Mouse (Mus musculus) lung, postnatal 0 days (tissue): ENCODE measurements around the gene Efna2. TPM values are rescaled to one million over a fixed set of nuclear protein-coding genes. Genes with fewer than 3 reads are reported as not detected.

Source experiments
- ATAC-seq: fragments of 200-750 bp; cut with Nextera tagmentation; 2 replicates; pipeline ENCODE4 v1.8.0; 2017; ENCODE audit warnings: moderate library complexity
- DNase-seq: peaks from one replicate; pipeline ENCODE4 v3.0.0-alpha.2; 2016; ENCODE audit warnings: low spot score
- H3K27ac ChIP-seq: fragments of 300-500 bp; sonication (generic); 2 replicates; pipeline ENCODE4 v1.5.1; 2014; ENCODE audit warnings: antibody characterized with exemption, mild to moderate bottlenecking, low read length, mixed read lengths
- H3K27me3 ChIP-seq: fragments of 300-500 bp; sonication (generic); replicated peaks from 2 replicates; pipeline ENCODE4 v1.6.1; 2014; ENCODE audit warnings: low read length, mixed read lengths; ENCODE audit not compliant: insufficient read depth
- H3K36me3 ChIP-seq: fragments of 300-500 bp; sonication (generic); 2 replicates; pipeline ENCODE4 v1.6.1; 2014; ENCODE audit warnings: low read length, mixed read lengths; ENCODE audit not compliant: insufficient read depth
- H3K4me1 ChIP-seq: fragments of 300-500 bp; sonication (generic); 2 replicates; pipeline ENCODE4 v1.6.1; 2014; ENCODE audit warnings: antibody characterized with exemption, low read depth, low read length, mixed read lengths; ENCODE audit not compliant: insufficient read depth
- H3K4me2 ChIP-seq: fragments of 300-500 bp; sonication (generic); replicated peaks from 2 replicates; pipeline ENCODE4 v1.6.1; 2014; ENCODE audit warnings: low read depth, mild to moderate bottlenecking, low read length, moderate library complexity, mixed read lengths
- H3K4me3 ChIP-seq: fragments of 300-500 bp; sonication (generic); 2 replicates; pipeline ENCODE4 v1.5.1; 2014; ENCODE audit warnings: low read depth, low read length
- H3K9ac ChIP-seq: fragments of 300-500 bp; sonication (generic); replicated peaks from 2 replicates; pipeline ENCODE4 v1.6.1; 2014; ENCODE audit warnings: low read depth, mild to moderate bottlenecking
- H3K9me3 ChIP-seq: fragments of 300-500 bp; sonication (generic); 2 replicates; pipeline ENCODE4 v1.6.1; 2016; ENCODE audit warnings: low read length, mixed read lengths
- CTCF ChIP-seq: IDR thresholded peaks from 2 replicates; pipeline ENCODE4 v1.5.1; 2016; ENCODE audit warnings: antibody characterized with exemption, mild to moderate bottlenecking
- EP300 ChIP-seq: IDR thresholded peaks from 2 replicates; pipeline ENCODE4 v1.6.1; 2016; ENCODE audit warnings: antibody characterized with exemption, mild to moderate bottlenecking, control low read depth
- WGBS: fragments of 180-500 bp; shearing (Covaris S2); extraction: QIAGEN DNeasy Blood & Tissue Kit; methylation state at CpG from one replicate; pipeline ENCODE4 v1.1.7; 2014; 5-methylcytosine and 5-hydroxymethylcytosine counted together
- polyA plus RNA-seq: library from polyadenylated mRNA; unstranded; fragments of >200 nt; fragmentation: Nextera tagmentation; extraction: Ambion mirVana; gene quantifications from 2 replicates; pipeline ENCODE4 v1.2.1, GENCODE M21; 2015

Gene Efna2
- polyA plus RNA-seq, 1 experiment from 2014 or later = 5.1 TPM

DNA sequence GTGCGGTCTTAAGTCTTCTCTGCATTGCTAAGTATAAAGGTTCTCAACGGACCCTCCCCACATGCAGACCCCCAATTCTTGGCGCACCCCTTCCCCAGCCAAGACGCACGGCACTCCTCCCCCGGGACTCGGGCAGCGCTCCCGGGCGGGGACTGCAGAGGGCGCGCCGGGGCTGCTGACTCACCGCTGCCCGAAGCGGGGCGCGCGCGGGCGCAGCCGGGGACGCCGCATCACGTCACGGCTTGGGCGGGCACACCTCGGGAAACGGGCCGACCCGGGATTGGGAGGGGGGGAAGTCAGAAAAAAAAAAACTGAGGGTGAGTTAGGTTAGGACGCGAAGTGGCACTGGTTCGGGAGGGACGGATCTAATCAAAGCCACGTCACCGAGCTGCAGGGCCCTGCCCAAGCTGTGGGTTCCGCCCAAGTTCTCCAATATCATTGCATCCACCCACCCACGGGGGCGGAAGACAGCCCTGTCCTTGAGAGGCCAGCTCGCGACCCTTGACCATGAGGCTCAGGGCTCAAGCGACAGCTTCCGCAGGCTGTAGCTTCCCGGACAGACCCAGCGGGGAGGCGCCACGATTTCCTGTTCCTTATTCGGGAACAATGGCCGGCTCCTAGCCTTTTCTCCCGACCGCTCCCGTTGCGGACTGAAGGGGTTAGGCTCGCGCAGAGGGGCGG, 30.5 kb upstream of the Efna2 start:
- Histone ChIP-seq H3K9ac (peak overlapping the region; percentile 83), H3K4me1 (peaks cover 30% of the 10 kb centered on the region), H3K27ac (peak overlapping the region; percentile 100), H3K4me2 (peak overlapping the region; percentile 90), H3K9me3 (no peaks in the 10 kb centered on the region), H3K27me3 (no peaks in the 10 kb centered on the region), H3K36me3 (peaks cover 12% of the 10 kb centered on the region; the same call in 1 of the 2 replicates), H3K4me3 (peak overlapping the region; percentile 85)
- TF ChIP-seq EP300 = no peak; the same call in 1 of the 2 replicates
- TF ChIP-seq CTCF = peak; percentile 79
- WGBS = under 1% methylated on average over 50 of the region's 57 CpGs
- DNase-seq (peak; percentile 97), ATAC-seq (peak; percentile 55)

DNA sequence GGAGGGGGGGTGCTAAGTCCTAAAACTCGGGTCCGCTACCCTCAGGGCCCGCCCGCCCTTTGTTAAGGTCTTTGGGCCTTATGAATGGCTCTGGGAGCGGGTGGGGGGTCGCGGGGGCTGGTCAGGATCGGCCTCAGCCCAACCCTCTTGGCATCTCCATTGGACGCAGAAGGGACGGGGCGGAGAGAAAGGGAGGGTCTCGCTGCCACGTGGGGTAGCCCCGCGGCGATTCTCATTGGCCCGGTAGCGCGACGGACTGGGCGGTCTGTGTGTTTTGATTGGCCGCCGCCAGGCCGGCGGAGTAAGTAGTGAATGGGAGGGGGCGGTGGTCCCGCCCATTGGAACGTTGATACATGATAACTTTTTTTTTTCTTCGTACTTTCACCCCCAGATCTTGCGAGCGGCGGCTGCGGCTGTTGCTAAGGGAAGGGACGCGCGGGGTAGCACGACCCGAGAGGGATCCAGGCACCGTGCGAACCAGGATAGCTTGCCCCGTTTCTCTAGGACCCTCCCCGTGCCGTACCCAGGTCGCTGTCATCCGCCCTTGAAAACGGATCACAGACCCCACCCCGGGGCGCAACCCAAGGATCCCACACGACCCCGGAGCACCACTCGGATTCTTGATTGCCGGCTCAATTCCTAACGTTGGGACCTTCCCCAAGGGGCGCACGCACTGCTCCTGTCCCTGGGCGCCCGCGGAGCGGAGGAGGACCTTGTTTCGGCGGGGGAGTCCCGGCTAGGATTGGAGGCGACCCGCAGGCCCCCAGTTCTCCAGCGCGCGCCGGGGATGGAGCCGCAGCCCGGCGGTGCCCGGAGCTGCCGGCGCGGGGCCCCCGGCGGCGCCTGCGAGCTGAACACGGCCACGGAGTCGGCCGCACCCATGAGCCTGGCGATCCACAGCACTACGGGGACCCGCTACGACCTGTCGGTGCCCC, 29.7 kb upstream of the Efna2 start:
- TF ChIP-seq EP300 = no peak
- TF ChIP-seq CTCF = no peak
- H3K36me3 ChIP-seq = peaks cover 20% of the 10 kb centered on the region
- peak overlapping the region; percentile 83 for H3K9ac ChIP-seq
- H3K4me1 ChIP-seq = peaks cover 31% of the 10 kb centered on the region
- H3K4me2 ChIP-seq = peak overlapping the region; percentile 90
- peak; percentile 78 for ATAC-seq
- H3K27me3 ChIP-seq = no peaks in the 10 kb centered on the region
- peak overlapping the region; percentile 85 for H3K4me3 ChIP-seq
- H3K27ac ChIP-seq = peak overlapping the region; percentile 100
- H3K9me3 ChIP-seq = no peaks in the 10 kb centered on the region
- 2% methylated on average over 80 of the region's 88 CpGs for WGBS
- DNase-seq = peak; percentile 99

- TF ChIP-seq CTCF (no peak; the same call in 1 of the 2 replicates), EP300 (no peak)
- Histone ChIP-seq H3K4me1 (peaks cover 31% of the 10 kb centered on the region), H3K36me3 (peaks cover 29% of the 10 kb centered on the region)
These were observed 28.8 kb upstream of the Efna2 start for GRCm38 (mm10) chr10:80150226-80151210.

DNA sequence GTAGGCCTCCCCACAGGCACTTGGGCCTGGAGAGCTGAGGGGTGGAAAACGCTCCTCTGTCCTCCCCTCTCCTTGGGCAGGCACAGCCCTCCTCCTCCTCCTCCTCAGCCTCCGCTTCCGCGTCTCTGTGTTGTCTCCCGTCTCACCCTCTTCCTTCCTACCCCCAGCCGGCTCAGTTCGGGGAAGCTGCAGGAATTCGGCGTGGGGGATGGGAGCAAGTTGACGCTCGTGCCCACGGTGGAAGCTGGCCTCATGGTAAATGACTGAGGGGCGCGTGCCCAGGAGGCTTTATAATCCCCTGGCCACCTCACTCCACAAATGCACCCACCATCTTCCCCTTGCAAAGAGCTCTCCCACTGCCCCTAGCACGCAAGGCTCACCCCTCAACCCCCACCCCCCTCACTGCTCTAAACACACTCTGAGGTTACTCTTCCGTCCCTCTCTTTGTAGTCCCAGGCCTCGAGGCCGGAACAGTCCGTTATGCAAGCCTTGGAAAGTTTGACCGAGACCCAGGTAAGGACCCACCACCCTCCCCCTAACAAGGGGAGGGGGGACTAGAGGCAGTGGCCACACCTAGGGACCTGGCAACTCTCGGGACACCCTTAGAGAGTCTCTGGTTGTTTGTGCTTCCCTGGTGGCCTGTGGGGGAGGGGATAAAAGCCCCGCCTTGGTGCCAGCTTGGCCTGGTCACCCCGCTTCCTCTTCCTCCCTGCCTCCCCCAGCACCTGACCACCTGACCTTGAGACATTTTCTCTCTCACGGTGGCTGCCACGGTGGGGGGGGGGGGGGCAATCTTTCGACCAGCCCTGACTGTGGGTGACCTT, 27.9 kb upstream of the Efna2 start:
- H3K9me3 ChIP-seq = no peaks in the 10 kb centered on the region
- no peaks in the 10 kb centered on the region for H3K27me3 ChIP-seq
- peaks cover 35% of the 10 kb centered on the region for H3K36me3 ChIP-seq
- TF ChIP-seq EP300 = no peak; the same call in none of the 2 replicates
- no peak for TF ChIP-seq CTCF
- ATAC-seq (no peak), DNase-seq (peak; percentile 85)
- under 1% methylated on average over 22 of the region's 26 CpGs for WGBS
- peak overlapping the region; percentile 77 for H3K9ac ChIP-seq
- H3K4me3 ChIP-seq = peak overlapping the region; percentile 85
- H3K4me2 ChIP-seq = peak overlapping the region; percentile 90
- peak overlapping the region; percentile 96 for H3K27ac ChIP-seq
- peaks cover 30% of the 10 kb centered on the region for H3K4me1 ChIP-seq

More at GRCm38 (mm10) chr10:80150226-80151210, 28.8 kb upstream of the Efna2 start:
- peak overlapping the region; percentile 90 for H3K4me2 ChIP-seq
- DNase-seq (peak; percentile 56), ATAC-seq (no peak)
- no peaks in the 10 kb centered on the region for H3K9me3 ChIP-seq
- H3K27me3 ChIP-seq = no peaks in the 10 kb centered on the region
- peak overlapping the region; percentile 85 for H3K4me3 ChIP-seq
- under 1% methylated on average over 32 of the region's 71 CpGs for WGBS
- peak overlapping the region; percentile 77 for H3K9ac ChIP-seq
- H3K27ac ChIP-seq = peak overlapping the region; percentile 96
